Mouse (Mus musculus): ENCODE results near the gene Gal3st2b. TPM values are rescaled to one million over a fixed set of nuclear protein-coding genes. Genes with fewer than 3 reads are reported as not detected.
"Not testable (repeated sequence)": the region's sequence is repeated elsewhere in the genome, so short reads cannot be mapped to it uniquely, and the experiment has no call there.

Gene Gal3st2b
- polyA plus RNA-seq, 1 experiment from 2014 or later: 0.18 TPM

GRCm38 (mm10) chr1:93991491-93991890, 73.4 kb downstream of the Gal3st2b start:
- not testable (repeated sequence) for ATAC-seq (replicated peaks; ENCODE audit: extremely low read depth, insufficient read depth, low FRiP score); H3K9me3 ChIP-seq (replicated peaks; ENCODE audit: control insufficient read depth, low read length); H3K4me3 ChIP-seq (ENCODE audit: low read length); H3K9ac ChIP-seq (ENCODE audit: low read length); H3K27me3 ChIP-seq (ENCODE audit: control insufficient read depth, insufficient read depth, low read length); H3K27ac ChIP-seq (ENCODE audit: low read length); H3K36me3 ChIP-seq (ENCODE audit: control insufficient read depth, insufficient read depth); H3K4me1 ChIP-seq (ENCODE audit: control insufficient read depth, insufficient read depth, low read length); H3K4me2 ChIP-seq (ENCODE audit: low read depth, low read length)
- WGBS: 76% methylated on average over 3 of the region's 3 CpGs

Other genes starting within 250 kb of the Gal3st2b start
- 41.4 and 46.4 TPM in 2 replicates for gene Bok, start 232.7 kb upstream of the Gal3st2b start, polyA plus RNA-seq (2015; fragmentation: Nextera tagmentation; extraction: Ambion mirVana)
- 54.8 and 61.8 TPM in 2 replicates for gene Atg4b, start 166.8 kb upstream of the Gal3st2b start, polyA plus RNA-seq (2015; fragmentation: Nextera tagmentation; extraction: Ambion mirVana)
- gene Thap4, start 163.4 kb upstream of the Gal3st2b start, polyA plus RNA-seq (2015; fragmentation: Nextera tagmentation; extraction: Ambion mirVana): 54.3 and 54.4 TPM in 2 replicates
- 154 and 172 TPM in 2 replicates for gene Dtymk, start 116.4 kb upstream of the Gal3st2b start, polyA plus RNA-seq (2015; fragmentation: Nextera tagmentation; extraction: Ambion mirVana)
- 13.0 and 13.4 TPM in 2 replicates for gene Ing5, start 114.3 kb upstream of the Gal3st2b start, polyA plus RNA-seq (2015; fragmentation: Nextera tagmentation; extraction: Ambion mirVana)
- 17.9 and 18.5 TPM in 2 replicates for gene D2hgdh, start 93.4 kb upstream of the Gal3st2b start, polyA plus RNA-seq (2015; fragmentation: Nextera tagmentation; extraction: Ambion mirVana)
- gene Gal3st2, start 57.0 kb upstream of the Gal3st2b start, polyA plus RNA-seq (2015; fragmentation: Nextera tagmentation; extraction: Ambion mirVana): 0.14 TPM in 1 of 2 replicates, not detected in the other
- 0.03 TPM in 1 of 2 replicates, not detected in the other for gene Gal3st2c, start 72.2 kb downstream of the Gal3st2b start, polyA plus RNA-seq (2015; fragmentation: Nextera tagmentation; extraction: Ambion mirVana)
- gene Neu4, start 102.1 kb downstream of the Gal3st2b start, polyA plus RNA-seq (2015; fragmentation: Nextera tagmentation; extraction: Ambion mirVana): not detected in 2 replicates
- gene Pdcd1, start 134.2 kb downstream of the Gal3st2b start, polyA plus RNA-seq (2015; fragmentation: Nextera tagmentation; extraction: Ambion mirVana): 2.1 and 3.7 TPM in 2 replicates